Mouse (Mus musculus) C2C12 (cell line): ENCODE results near the gene Stard7. TPM values are rescaled to one million over a fixed set of nuclear protein-coding genes. Genes with fewer than 3 reads are reported as not detected.
A peak's percentile ranks its signal among the peaks of the same experiment; 100 is the strongest.

ENCODE experiments used
- H3K27me3 ChIP-seq: one replicate; pipeline ENCODE4 v1.6.1; 2011; ENCODE audit not compliant: control insufficient read depth, insufficient read depth, insufficient read length
- H3K36me3 ChIP-seq: one replicate; pipeline ENCODE4 v1.6.1; 2011; ENCODE audit not compliant: control insufficient read depth, insufficient read depth
- H3K4me3 ChIP-seq: one replicate; pipeline ENCODE4 v1.5.1; 2011; ENCODE audit warnings: mild to moderate bottlenecking, control low read depth; ENCODE audit not compliant: poor library complexity, insufficient read depth, severe bottlenecking
- H3K79me2 ChIP-seq: one replicate; pipeline ENCODE4 v1.6.1; 2011; ENCODE audit not compliant: control insufficient read depth, insufficient read depth
- H3K79me3 ChIP-seq: one replicate; pipeline ENCODE4 v1.6.1; 2011; ENCODE audit warnings: low read depth, control low read depth
- H3ac ChIP-seq: one replicate; pipeline ENCODE3; 2011; ENCODE audit warnings: low read depth; ENCODE audit not compliant: control insufficient read depth, insufficient read length
- CEBPB ChIP-seq: IDR thresholded peaks from one replicate; pipeline ENCODE4 v1.6.1; 2011; ENCODE audit warnings: low read depth, mild to moderate bottlenecking, control low read depth, moderate library complexity
- CTCF ChIP-seq: IDR thresholded peaks from one replicate; pipeline ENCODE4 v1.5.1; 2011; ENCODE audit not compliant: control insufficient read depth, insufficient read depth, insufficient read length
- FOSL1 ChIP-seq: IDR thresholded peaks from one replicate; pipeline ENCODE4 v1.8.0; 2011; ENCODE audit warnings: mild to moderate bottlenecking, low read length; ENCODE audit not compliant: poor library complexity, insufficient read depth, severe bottlenecking
- MAX ChIP-seq: IDR thresholded peaks from one replicate; pipeline ENCODE4 v1.6.1; 2011; ENCODE audit warnings: mild to moderate bottlenecking, control low read depth
- MYOD1 ChIP-seq: IDR thresholded peaks from one replicate; pipeline ENCODE4 v1.6.1; 2011; ENCODE audit warnings: low read depth; ENCODE audit not compliant: control insufficient read depth, insufficient read length
- MYOG ChIP-seq: IDR thresholded peaks from one replicate; pipeline ENCODE4 v1.6.1; 2011; ENCODE audit not compliant: control insufficient read depth, insufficient read length; ENCODE audit errors: extremely low read depth
- USF1 ChIP-seq: IDR thresholded peaks from one replicate; pipeline ENCODE4 v1.6.1; 2011; ENCODE audit warnings: low read depth, mild to moderate bottlenecking, control low read depth, moderate library complexity
- polyA plus RNA-seq: library from polyadenylated mRNA; unstranded; fragments of >200 nt; fragmentation: generic; extraction: Trizol; gene quantifications from one replicate; pipeline ENCODE4 v1.2.1, GENCODE M21; 2012; ENCODE audit warnings: missing spikeins

Stard7 gene
- polyA plus RNA-seq, 1 experiment = 25.2 TPM

- TF ChIP-seq MYOG (no peak), MAX (no peak), FOSL1 (no peak), USF1 (no peak), CTCF (no peak), MYOD1 (no peak), CEBPB (no peak)
- Histone ChIP-seq H3K79me2 (peaks cover 63% of the 10 kb centered on the region), H3K36me3 (peaks cover 10% of the 10 kb centered on the region), H3K79me3 (peaks cover 14% of the 10 kb centered on the region), H3ac (peak overlapping the region; percentile 75), H3K27me3 (no peaks in the 10 kb centered on the region), H3K4me3 (peak overlapping the region; percentile 96)
Measured at GRCm38 (mm10) chr2:127248334-127249004, 21.5 kb upstream of the Stard7 start.

DNA sequence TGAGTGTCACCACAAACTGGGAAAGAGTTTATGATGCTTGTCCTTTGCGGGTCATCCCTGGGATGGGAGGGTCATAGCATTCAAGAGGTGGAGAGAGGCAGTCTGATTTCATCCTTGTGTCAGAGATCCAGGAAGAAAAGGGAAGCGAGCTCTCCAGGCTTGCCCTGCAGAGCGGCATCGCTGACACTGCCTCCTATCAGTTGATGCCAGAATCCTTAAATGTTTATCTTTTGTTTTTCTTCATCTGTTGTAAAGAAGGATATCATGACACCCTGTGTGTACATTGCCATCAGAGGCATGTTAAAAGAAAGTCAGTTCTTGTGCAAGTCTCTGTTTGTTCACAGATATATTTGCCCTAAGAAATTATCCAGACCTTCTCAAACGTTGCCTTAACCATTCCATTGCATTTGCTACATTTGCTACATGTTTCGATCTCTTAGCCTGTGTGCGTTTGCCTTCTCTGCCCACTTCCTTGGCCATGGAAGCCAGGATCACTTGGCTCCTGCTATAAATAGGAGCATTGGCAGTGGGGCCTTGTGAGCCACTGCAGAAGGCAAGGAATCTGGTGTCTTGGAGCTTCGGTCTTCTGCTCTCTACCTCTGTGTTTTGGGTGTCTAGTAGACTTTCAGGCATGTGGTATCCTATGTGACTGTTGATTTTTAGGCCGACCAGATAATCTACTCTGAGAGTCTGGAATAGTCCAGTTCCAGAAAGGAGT is 19.6 kb upstream of the Stard7 start:
- Histone ChIP-seq H3K36me3 (peaks cover 4% of the 10 kb centered on the region), H3K27me3 (no peaks in the 10 kb centered on the region), H3K4me3 (no peak overlapping the region), H3K79me3 (peaks cover 14% of the 10 kb centered on the region), H3ac (no peak overlapping the region), H3K79me2 (peaks cover 68% of the 10 kb centered on the region)
- TF ChIP-seq MYOG (no peak), CEBPB (no peak), CTCF (no peak), USF1 (no peak), MYOD1 (no peak), MAX (no peak), FOSL1 (no peak)

- no peak for TF ChIP-seq USF1
- TF ChIP-seq MYOD1 = no peak
- TF ChIP-seq MAX = no peak
- no peak for TF ChIP-seq MYOG
- TF ChIP-seq FOSL1 = no peak
- no peak for TF ChIP-seq CTCF
- no peak for TF ChIP-seq CEBPB
- Histone ChIP-seq H3K79me3 (peaks cover 14% of the 10 kb centered on the region), H3ac (no peak overlapping the region), H3K4me3 (no peak overlapping the region), H3K27me3 (no peaks in the 10 kb centered on the region), H3K36me3 (no peaks in the 10 kb centered on the region), H3K79me2 (peaks cover 64% of the 10 kb centered on the region)
Measured at GRCm38 (mm10) chr2:127251457-127251856, 18.6 kb upstream of the Stard7 start.

DNA sequence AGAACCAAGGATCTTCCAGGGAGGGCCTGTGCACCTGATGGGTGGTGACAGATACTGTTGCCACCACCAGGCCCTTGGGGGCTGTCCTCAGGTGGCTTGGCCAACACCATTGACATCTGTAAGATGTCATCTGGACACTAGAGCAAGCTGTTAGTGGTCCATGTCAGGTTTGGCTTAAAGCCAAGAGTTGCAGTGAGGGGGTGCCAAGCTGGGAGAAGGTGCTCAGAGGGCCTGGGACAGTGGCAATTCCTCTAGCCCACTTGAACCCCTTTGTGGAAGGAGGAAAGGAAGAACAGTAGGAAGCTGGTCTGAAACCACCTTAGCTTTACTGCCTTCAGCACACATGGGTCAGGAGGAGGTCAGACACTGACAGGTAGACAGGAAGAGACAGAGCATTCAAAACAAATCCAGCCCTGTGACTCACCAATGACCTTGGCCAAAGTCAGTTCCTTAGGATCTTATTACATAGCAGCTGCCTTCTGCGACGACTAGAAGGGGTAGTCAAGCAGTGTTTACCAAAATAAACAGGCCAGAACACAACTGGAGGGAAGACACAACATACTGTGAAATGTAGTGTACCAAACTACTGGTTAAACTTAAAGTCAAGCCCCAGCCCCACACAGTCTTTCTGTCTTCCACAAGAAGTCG is 18.0 kb upstream of the Stard7 start:
- H3K27me3 ChIP-seq = no peaks in the 10 kb centered on the region
- H3ac ChIP-seq = no peak overlapping the region
- TF ChIP-seq MAX (no peak), CTCF (no peak), MYOG (no peak), MYOD1 (peak; percentile 36), CEBPB (no peak)

DNA sequence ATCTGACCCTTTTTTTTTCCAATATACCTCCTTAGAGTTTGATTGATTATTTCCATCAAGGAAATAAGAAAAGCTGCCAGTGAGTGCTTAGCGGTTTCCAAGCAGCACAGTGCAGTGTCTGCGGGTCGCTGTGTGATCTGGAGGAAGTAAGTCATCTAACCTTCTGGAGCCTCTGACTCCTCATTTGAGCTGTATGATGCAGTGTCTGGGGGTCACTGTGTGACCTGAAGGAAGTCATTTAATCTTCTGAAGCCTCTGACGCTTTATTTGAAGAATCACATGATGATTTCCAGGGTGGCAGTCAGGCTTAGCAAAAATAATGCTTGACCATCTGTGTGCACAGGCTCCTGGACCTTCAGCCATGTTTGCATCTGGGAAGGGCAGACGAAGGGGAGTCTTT is 17.2 kb upstream of the Stard7 start:
- H3K4me3 ChIP-seq = no peak overlapping the region
- no peak for TF ChIP-seq MYOD1
- TF ChIP-seq CTCF = no peak
- no peak for TF ChIP-seq CEBPB
- no peak for TF ChIP-seq MYOG
- no peak for TF ChIP-seq FOSL1
- no peak for TF ChIP-seq USF1
- no peak for TF ChIP-seq MAX
- peaks cover 9% of the 10 kb centered on the region for H3K79me3 ChIP-seq
- peaks cover 6% of the 10 kb centered on the region for H3K36me3 ChIP-seq
- no peaks in the 10 kb centered on the region for H3K27me3 ChIP-seq
- no peak overlapping the region for H3ac ChIP-seq
- peaks cover 54% of the 10 kb centered on the region for H3K79me2 ChIP-seq

More for the DNA sequence above, 18.0 kb upstream of the Stard7 start:
- no peak overlapping the region for H3K4me3 ChIP-seq
- no peaks in the 10 kb centered on the region for H3K36me3 ChIP-seq
- peaks cover 58% of the 10 kb centered on the region for H3K79me2 ChIP-seq
- peaks cover 12% of the 10 kb centered on the region for H3K79me3 ChIP-seq
